Mouse (Mus musculus) MEL (cell line): Measurements from ENCODE around the gene Ppfia4.

Source experiments
- CHD2 ChIP-seq: IDR thresholded peaks from 2 replicates; pipeline ENCODE4 v1.6.1; 2011; ENCODE audit warnings: low read length, improper control_type of control experiment
- CTCF ChIP-seq, 3 experiments: IDR thresholded peaks in 2 of 3; conservative IDR thresholded peaks in 1 of 3; 2 replicates each; pipeline ENCODE4 v1.5.1; 2011 to 2012; ENCODE audit warnings: low read length in 3 of 3, low read depth in 2 of 3, mild to moderate bottlenecking in 2 of 3, improper control_type of control experiment in 1 of 3, inconsistent platforms in 1 of 3, mixed read lengths in 1 of 3, moderate library complexity in 1 of 3; ENCODE audit not compliant: control insufficient read depth in 1 of 3, insufficient read depth in 1 of 3, poor library complexity in 1 of 3, severe bottlenecking in 1 of 3
- GABPA ChIP-seq: IDR thresholded peaks from 2 replicates; pipeline ENCODE4 v1.6.1; 2012; ENCODE audit warnings: low read depth, mild to moderate bottlenecking, inconsistent platforms, low read length, improper control_type of control experiment, moderate library complexity
- JUND ChIP-seq: IDR thresholded peaks from 2 replicates; pipeline ENCODE4 v1.6.1; 2011; ENCODE audit warnings: low read depth, mild to moderate bottlenecking, improper control_type of control experiment, low read length
- MAFK ChIP-seq: IDR thresholded peaks from 2 replicates; pipeline ENCODE4 v1.6.1; 2011; ENCODE audit warnings: low read depth, mild to moderate bottlenecking, low read length, improper control_type of control experiment, borderline replicate concordance
- MYC ChIP-seq: IDR thresholded peaks from 2 replicates; pipeline ENCODE4 v1.6.1; 2011; ENCODE audit warnings: low read depth, mild to moderate bottlenecking, low read length, improper control_type of control experiment, moderate library complexity
- POLR2A ChIP-seq, 2 experiments: IDR thresholded peaks; 2 replicates each; pipeline ENCODE4 v1.6.1; 2011 to 2012; ENCODE audit warnings: low read length in 2 of 2, mild to moderate bottlenecking in 2 of 2, control low read depth in 1 of 2, improper control_type of control experiment in 1 of 2, low read depth in 1 of 2, moderate library complexity in 1 of 2; ENCODE audit not compliant: control insufficient read depth in 1 of 2, insufficient read depth in 1 of 2, poor library complexity in 1 of 2
- RAD21 ChIP-seq: IDR thresholded peaks from 2 replicates; pipeline ENCODE4 v1.6.1; 2011; ENCODE audit warnings: mild to moderate bottlenecking, low read depth, low read length, improper control_type of control experiment
- RCOR1 ChIP-seq: IDR thresholded peaks from 2 replicates; pipeline ENCODE4 v1.6.1; 2012; ENCODE audit warnings: low read depth, mild to moderate bottlenecking, inconsistent platforms, low read length, improper control_type of control experiment
- TAL1 ChIP-seq: IDR thresholded peaks from 2 replicates; pipeline ENCODE4 v1.6.1; 2012; ENCODE audit warnings: mild to moderate bottlenecking, inconsistent platforms, low read length, moderate library complexity, mixed read lengths
- TCF12 ChIP-seq: IDR thresholded peaks from 2 replicates; pipeline ENCODE4 v1.6.1; 2014; ENCODE audit warnings: low read depth, mild to moderate bottlenecking, inconsistent platforms, low read length, improper control_type of control experiment, moderate library complexity
- UBTF ChIP-seq: IDR thresholded peaks from 2 replicates; pipeline ENCODE4 v1.6.1; 2012; ENCODE audit warnings: low read depth, mild to moderate bottlenecking, inconsistent platforms, low read length, improper control_type of control experiment, moderate library complexity, borderline replicate concordance; ENCODE audit not compliant: insufficient read depth
- ZKSCAN1 ChIP-seq: IDR thresholded peaks from 2 replicates; pipeline ENCODE4 v1.6.1; 2012; ENCODE audit warnings: low read depth, mild to moderate bottlenecking, inconsistent platforms, low read length, improper control_type of control experiment, moderate library complexity

- TF ChIP-seq CTCF (IDR thresholded peaks at IDR 0.05 in 2 of 3, conservative IDR thresholded peaks at IDR 0.05 in 1 of 3; ENCODE audit: control insufficient read depth in 1 of 3, insufficient read depth in 1 of 3, low read depth in 2 of 3, low read length in 3 of 3, poor library complexity in 1 of 3, severe bottlenecking in 1 of 3): no peak
- no peak for TF ChIP-seq MAFK
- TF ChIP-seq JUND: no peak
- TF ChIP-seq ZKSCAN1: no peak
- no peak for TF ChIP-seq RAD21
- TF ChIP-seq POLR2A (IDR thresholded peaks at IDR 0.05; ENCODE audit: control insufficient read depth in 1 of 2, insufficient read depth in 1 of 2, low read depth in 1 of 2, low read length in 2 of 2, poor library complexity in 1 of 2): no peak
- no peak for TF ChIP-seq TCF12
- TF ChIP-seq UBTF: no peak
- TF ChIP-seq MYC: no peak
- TF ChIP-seq RCOR1: no peak
- TF ChIP-seq TAL1: no peak
- no peak for TF ChIP-seq CHD2
- TF ChIP-seq GABPA: no peak
Observed at GRCm38 (mm10) chr1:134360656-134361055, 27.9 kb upstream of the Ppfia4 start.
